Mouse (Mus musculus) olfactory bulb, adult 2 months (tissue): Measurements from ENCODE around the gene Slc27a1.

Experiments
- CTCF ChIP-seq: fragments of 200-500 bp; IDR thresholded peaks from 2 replicates; pipeline ENCODE4 v1.5.1; 2012; ENCODE audit warnings: low read depth, mild to moderate bottlenecking, low read length, moderate library complexity; ENCODE audit not compliant: insufficient read depth
- POLR2A ChIP-seq: fragments of 200-500 bp; IDR thresholded peaks from 2 replicates; pipeline ENCODE4 v1.6.1; 2012; ENCODE audit warnings: mild to moderate bottlenecking, low read depth, low read length, moderate library complexity; ENCODE audit not compliant: insufficient read depth

DNA sequence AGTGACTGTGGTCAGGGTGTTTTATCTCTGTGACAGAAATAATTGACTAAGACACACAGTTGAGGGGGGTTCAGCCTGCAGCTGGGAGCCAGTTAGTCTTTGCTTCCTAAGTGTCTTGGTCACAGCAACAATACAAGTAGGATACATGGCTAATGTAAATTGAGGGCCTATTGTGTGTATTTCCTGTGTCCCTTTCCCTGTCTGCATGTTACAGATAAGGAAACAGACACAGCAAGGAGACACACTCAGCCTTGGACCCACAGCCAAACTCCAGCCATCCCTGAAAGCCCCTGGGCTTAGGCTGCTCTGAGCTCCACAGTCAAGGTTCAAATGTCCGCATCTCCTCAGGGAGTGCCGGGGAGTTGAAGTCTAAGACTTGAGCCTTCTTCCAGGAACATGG lies 14.0 kb upstream of the Slc27a1 start:
- TF ChIP-seq POLR2A (no peak), CTCF (no peak)
